Mouse (Mus musculus) ovary, adult 2 months (tissue): ENCODE data around the gene Rptn. TPM values are rescaled to one million over a fixed set of nuclear protein-coding genes. Genes with fewer than 3 reads are reported as not detected.

Source experiments
- polyA plus RNA-seq: library from polyadenylated mRNA; depleted of rRNA; stranded (reverse); fragments of >200 nt; gene quantifications from 2 replicates; pipeline ENCODE4 v1.2.3, GENCODE M21; 2012; rRNA removed

Gene Rptn
- not detected in 2 replicates for polyA plus RNA-seq

GRCm38 (mm10) chr3:93393366-93393765 is at the start of gene Rptn:
Gene Rptn, plus strand, starts transcription at chr3:93393699.

DNA sequence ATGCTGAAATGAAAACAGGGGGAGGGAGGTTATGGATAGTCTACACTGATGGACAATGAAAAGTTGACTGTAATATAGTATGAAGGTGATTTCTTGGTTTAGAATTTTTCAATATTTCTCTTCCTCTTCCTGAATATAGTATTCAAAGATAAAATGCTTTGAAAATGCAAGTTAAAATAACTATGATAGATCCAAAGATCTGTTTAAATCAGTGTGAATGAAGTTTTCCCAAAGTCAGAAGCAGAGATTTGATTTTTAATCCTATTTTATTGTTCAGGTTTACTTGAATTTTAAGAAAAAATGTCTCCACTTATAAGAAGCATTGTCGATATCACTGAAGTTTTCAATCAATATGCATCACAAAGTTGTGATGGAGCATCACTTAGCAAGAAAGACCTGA is 48.5 kb downstream of the Rptn start, which contains the start of gene Tchh:
Gene Tchh, plus strand, starts transcription at position 301 of the 400 bp plus-strand sequence.

Other genes with a start within 250 kb of the Rptn start
- not detected in 2 replicates for gene Crnn, start 248.9 kb upstream of the Rptn start, polyA plus RNA-seq
- not detected in 2 replicates for gene Flg2, start 196.4 kb upstream of the Rptn start, polyA plus RNA-seq
- 0.03 TPM in 1 of 2 replicates, not detected in the other for gene Flg, start 120.2 kb upstream of the Rptn start, polyA plus RNA-seq
- gene Hrnr, start 74.0 kb upstream of the Rptn start, polyA plus RNA-seq, result not detected in 2 replicates
- gene Tchh, start 48.6 kb downstream of the Rptn start, polyA plus RNA-seq, result 0.08 and 0.15 TPM in 2 replicates
- not detected in 2 replicates for gene Tchhl1, start 75.1 kb downstream of the Rptn start, polyA plus RNA-seq
- gene S100a11, start 126.8 kb downstream of the Rptn start, polyA plus RNA-seq, result 39.5 and 106 TPM in 2 replicates
- 48.0 and 49.3 TPM in 2 replicates for gene S100a10, start 161.4 kb downstream of the Rptn start, polyA plus RNA-seq